Mouse (Mus musculus) embryonic stem cell, embryonic (primary cell): ENCODE measurements around the gene Slc26a5.

ENCODE experiments used
- CTCF ChIA-PET, 4 experiments: fragments of 300-600 bp in 2 of 4; fragments of 350-600 bp in 2 of 4; sonication (Branson Sonifier 250); formaldehyde crosslinking; loops; one replicate each; lab custom pipeline; 2022; ENCODE audit warnings: inconsistent platforms in 2 of 4; lab: Charles Lee
- POLR2A ChIA-PET, 4 experiments: fragments of 300-600 bp in 2 of 4; fragments of 350-600 bp in 2 of 4; sonication (Branson Sonifier 250); formaldehyde crosslinking; loops; one replicate each; lab custom pipeline; 2022; ENCODE audit warnings: antibody characterized with exemption in 4 of 4, inconsistent platforms in 1 of 4; lab: Charles Lee

Gene Slc26a5

GRCm38 (mm10) chr5:21784161-21785052 lies 81.0 kb downstream of the Slc26a5 start:
- ChIA-PET CTCF (interaction anchor here in 1 of 4 experiments (1.0 kb wide), 1 partner anchor 144 kb away, joined by 3 read pairs; no protein-coding TSS in a partner anchor), POLR2A (interaction anchor here (0.6 to 3.3 kb wide), 17 partner anchors 10 to 833 kb away, joined by 3 to 20 read pairs (median 5); partner anchors contain the start of genes Napepld (in 2 of the 4), Armc10 (in 1 of the 4) and Fbxl13 (in 1 of the 4))

- POLR2A ChIA-PET: interaction anchor here in 3 of 4 experiments (1.1 to 4.2 kb wide), 8 partner anchors 8 to 131 kb away, joined by 3 to 20 read pairs (median 7); partner anchors contain the start of genes Dnajc2 (in 2 of the 3), Psmc2 (in 2 of the 3), Armc10 (in 1 of the 3) and Fbxl13 (in 1 of the 3)
- CTCF ChIA-PET: no interaction called here
Measured at GRCm38 (mm10) chr5:21776491-21776890, 88.9 kb downstream of the Slc26a5 start.

DNA sequence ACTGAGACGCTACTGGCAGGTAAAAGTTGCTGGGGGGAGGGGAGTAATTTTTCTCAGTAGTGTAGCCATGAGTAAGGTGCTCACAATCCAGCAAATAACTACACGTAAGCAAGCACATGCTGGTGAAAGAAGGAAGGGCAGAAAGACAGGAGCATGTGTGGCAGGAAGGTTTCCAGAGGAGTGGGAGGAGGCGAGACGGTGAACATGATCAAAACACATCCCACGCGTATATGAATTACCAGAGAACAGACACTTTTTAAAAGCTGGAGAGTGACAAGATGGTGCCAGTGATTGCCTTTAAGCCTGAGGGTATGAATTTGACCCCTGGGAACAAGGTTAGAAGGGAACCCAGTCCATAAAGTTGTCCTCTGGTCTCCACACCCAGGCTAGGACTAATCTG lies 95.6 kb downstream of the Slc26a5 start:
- ChIA-PET CTCF (no interaction called here), POLR2A (interaction anchor here in 2 of 4 experiments (0.7 kb wide), 2 partner anchors 21 to 33 kb away, joined by 3 read pairs; no protein-coding TSS in a partner anchor)

DNA sequence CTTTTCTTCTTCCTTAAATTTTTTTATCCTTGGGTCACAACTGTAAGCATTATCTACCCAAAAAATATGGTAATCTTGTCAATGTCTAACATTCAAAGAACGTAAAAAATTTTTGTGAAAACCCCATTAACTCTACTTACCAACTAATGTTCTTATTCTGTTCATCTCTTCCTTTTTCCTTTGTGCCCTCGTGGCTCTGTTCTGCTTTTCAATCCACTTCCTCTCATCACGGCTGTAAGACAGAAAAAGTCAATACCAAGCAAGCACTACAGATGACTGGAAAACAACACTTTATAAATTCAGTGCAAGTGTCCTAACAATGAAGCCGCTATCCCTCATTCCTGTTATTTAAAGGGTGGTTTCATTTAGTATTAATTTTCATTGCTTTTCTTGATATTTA lies 96.9 kb downstream of the Slc26a5 start:
- ChIA-PET POLR2A (interaction anchor here in 1 of 4 experiments (1.1 kb wide), 1 partner anchor 14 kb away, joined by 3 read pairs; no protein-coding TSS in a partner anchor), CTCF (no interaction called here)
